In the genomic region with DNA sequence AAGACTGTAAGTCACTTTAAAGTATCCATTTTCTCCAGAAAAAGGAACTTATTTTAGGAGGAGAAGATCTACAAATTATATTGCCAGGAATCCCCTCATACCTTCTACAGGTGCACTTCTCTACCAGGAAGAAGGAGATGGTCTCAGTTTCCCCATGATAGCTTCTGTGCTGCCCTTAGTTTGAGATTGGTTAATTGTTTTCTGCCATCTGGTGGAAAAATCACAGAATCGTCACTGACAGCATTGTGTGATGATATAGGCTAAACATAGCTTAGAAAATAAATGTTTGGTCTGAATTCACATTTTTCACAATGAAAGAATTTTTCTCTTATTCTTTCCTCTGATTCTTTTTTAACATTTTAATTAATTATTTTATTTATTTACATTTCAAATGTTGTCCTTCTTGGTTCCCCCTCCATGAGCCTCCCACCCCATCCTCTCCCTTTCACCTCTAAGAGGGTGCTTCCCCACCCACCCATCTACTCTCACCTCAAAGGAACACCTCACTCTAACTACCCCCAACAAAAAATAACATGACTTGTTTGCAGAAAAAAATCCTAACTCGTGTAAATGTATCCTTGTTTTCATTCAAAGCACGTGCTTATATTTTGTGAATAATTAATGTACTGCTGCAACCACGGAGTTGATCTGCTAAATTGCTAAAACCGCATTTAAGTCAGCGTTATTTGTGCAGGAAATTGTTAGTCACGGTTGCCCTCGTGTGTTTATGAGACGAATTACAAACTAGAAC, we compare ENCODE assay signal across 9 mouse cellular contexts.
A peak's percentile ranks its signal among the peaks of the same experiment; 100 is the strongest.
DNase-seq lines count a peak whose midpoint lies in the region; ATAC-seq and TF ChIP-seq lines count a peak whose summit lies in the region.
"Had no signal": no experiment of that assay in that cellular context is flagged by ENCODE, and none has a peak within 500 bp of the region (broad histone marks: within the 10 kb centered on the region; RNA-seq: fewer than 3 reads in every experiment).

No protein-coding gene starts in this region.

- peak overlapping the region; percentile 49 for H3K4me2 ChIP-seq in heart, embryonic 14.5 days (ENCODE audit: low read length)
- H3K4me2 ChIP-seq in CH12.LX (ENCODE audit: insufficient read depth, low read depth, poor library complexity, severe bottlenecking): no peak overlapping the region
- H3K4me2 ChIP-seq in hindbrain, postnatal 0 days (ENCODE audit: low read depth, low read length): peak overlapping the region; percentile 35

- TF ChIP-seq RAD21 in CH12.LX (IDR thresholded peaks at IDR 0.05; ENCODE audit: low read depth, low read length): peak; percentile 36

- H3K4me1 ChIP-seq in heart, embryonic 14.5 days (ENCODE audit: control insufficient read depth in 2 of 2, insufficient read depth in 2 of 2, low read length in 2 of 2): no peaks in the 10 kb centered on the region
- no peaks in the 10 kb centered on the region for H3K4me1 ChIP-seq in CH12.LX (ENCODE audit: control insufficient read depth in 1 of 2, insufficient read depth in 2 of 2)
- H3K4me1 ChIP-seq in hindbrain, postnatal 0 days (ENCODE audit: insufficient read depth, low read length): no peaks in the 10 kb centered on the region

- intact Hi-C loops in heart, postnatal 14 days (cut with DNase I): loop anchor here (10.0 kb wide), 1 partner anchor 659 kb away; no protein-coding TSS in a partner anchor

- 0 out of 2 replicates have a peak, but pooled peaks cover 5% of the 10 kb centered on the region for H3K9me3 ChIP-seq in heart, embryonic 14.5 days (ENCODE audit: control insufficient read depth, low read length)
- peaks cover 6% of the 10 kb centered on the region for H3K9me3 ChIP-seq in CH12.LX (replicated peaks; ENCODE audit: low read length)
- peaks cover 3% of the 10 kb centered on the region; the same call in 1 of the 2 replicates for H3K9me3 ChIP-seq in hindbrain, postnatal 0 days (ENCODE audit: low read length)

- H3K9ac ChIP-seq in heart, embryonic 14.5 days (ENCODE audit: low read length): no peak overlapping the region
- no peak overlapping the region for H3K9ac ChIP-seq in CH12.LX (ENCODE audit: insufficient read depth, low read depth)
- no peak overlapping the region for H3K9ac ChIP-seq in hindbrain, postnatal 0 days (replicated peaks; ENCODE audit: low read length)

- H3K4me3 ChIP-seq in heart, embryonic 14.5 days (ENCODE audit: control insufficient read depth in 1 of 2, insufficient read depth in 1 of 2, low read depth in 1 of 2, low read length in 2 of 2): no peak overlapping the region
- no peak overlapping the region for H3K4me3 ChIP-seq in CH12.LX (replicated peaks in 1 of 3; ENCODE audit: low read depth in 2 of 3, low read length in 2 of 3, poor library complexity in 1 of 3)
- no peak overlapping the region for H3K4me3 ChIP-seq in hindbrain, postnatal 0 days (ENCODE audit: low read length)
- H3K4me3 ChIP-seq: erythroblast, embryonic 14.5 days had no signal

- TF ChIP-seq EP300 in CH12.LX (IDR thresholded peaks at IDR 0.05; ENCODE audit: low read length): no peak

- in situ Hi-C loops in CH12.LX (cut with MboI; ENCODE audit: low pct_ligation_motif_present, low pct_unique_long_range_greater_than_20kb, low sequenced_read_pairs): no loop called here

- TF ChIP-seq POLR2A in CH12.LX (IDR thresholded peaks at IDR 0.05; ENCODE audit: low read depth, low read length): no peak

- dilution Hi-C loops in CH12.LX (cut with MboI; ENCODE audit: extremely low pct_ligation_motif_present, extremely low pct_unique_long_range_greater_than_20kb, low sequenced_read_pairs): no loop called here

- no peaks in the 10 kb centered on the region for H3K27me3 ChIP-seq in heart, embryonic 14.5 days (ENCODE audit: control insufficient read depth, insufficient read depth, low read length)
- H3K27me3 ChIP-seq in CH12.LX (replicated peaks): no peaks in the 10 kb centered on the region
- H3K27me3 ChIP-seq in hindbrain, postnatal 0 days (ENCODE audit: insufficient read depth, low read length): no peaks in the 10 kb centered on the region

- H3K27ac ChIP-seq in heart, embryonic 14.5 days (replicated peaks in 1 of 2; ENCODE audit: control insufficient read depth in 1 of 2, insufficient read depth in 1 of 2, low read depth in 2 of 2, low read length in 2 of 2): no peak overlapping the region
- H3K27ac ChIP-seq in CH12.LX (ENCODE audit: insufficient read depth, low read depth): no peak overlapping the region
- H3K27ac ChIP-seq in hindbrain, postnatal 0 days: no peak overlapping the region

- no peak for DNase-seq in heart, postnatal 14 days
- DNase-seq in CH12.LX (ENCODE audit: extremely low read depth): peak; percentile 15
- peak; percentile 14 for DNase-seq in embryo, embryonic 9.5 days (ENCODE audit: extremely low spot score)
- peak; percentile 86 for DNase-seq in hindbrain, postnatal 0 days (ENCODE audit: low spot score)
- no peak for DNase-seq in urinary bladder, postnatal 14 days (ENCODE audit: low spot score)
- no peak for DNase-seq in ovary, adult 18-20 months (ENCODE audit: low spot score)
- no peak for DNase-seq in lung, postnatal 25 days (ENCODE audit: low spot score)

- no peaks in the 10 kb centered on the region for H3K36me3 ChIP-seq in heart, embryonic 14.5 days (ENCODE audit: control insufficient read depth, insufficient read depth, low read length)
- H3K36me3 ChIP-seq in CH12.LX (replicated peaks in 1 of 2; ENCODE audit: control insufficient read depth in 1 of 2, insufficient read depth in 1 of 2, low read length in 1 of 2): no peaks in the 10 kb centered on the region
- H3K36me3 ChIP-seq in hindbrain, postnatal 0 days (ENCODE audit: insufficient read depth, low read length): no peaks in the 10 kb centered on the region

- ATAC-seq in heart, embryonic 14.5 days (ENCODE audit: insufficient number of reproducible peaks, insufficient read depth, low FRiP score, low read depth): no peak
- ATAC-seq in hindbrain, postnatal 0 days: peak; percentile 77

- H3K79me2 ChIP-seq in CH12.LX (replicated peaks; ENCODE audit: control insufficient read depth, extremely low read depth, insufficient read depth, poor library complexity, severe bottlenecking): no peaks in the 10 kb centered on the region

- WGBS in heart, embryonic 14.5 days: 11% methylated on average over 9 of the region's 9 CpGs
- 4% methylated on average over 9 of the region's 9 CpGs for WGBS in hindbrain, postnatal 0 days

- TF ChIP-seq CTCF in CH12.LX (conservative IDR thresholded peaks at IDR 0.05 in 1 of 2, IDR thresholded peaks at IDR 0.05 in 1 of 2; ENCODE audit: low read depth in 2 of 2, low read length in 2 of 2): peak in 1 of 2 experiments; percentile 35; a peak in 2 of 4 replicates
- peak; percentile 65 for TF ChIP-seq CTCF in hindbrain, postnatal 0 days (IDR thresholded peaks at IDR 0.05; ENCODE audit: low read depth)

TF ChIP-seq in CH12.LX, 34 proteins besides CTCF, POLR2A, EP300 and RAD21:
- no peak for TF ChIP-seq E2F4 (IDR thresholded peaks at IDR 0.05; ENCODE audit: insufficient replicate concordance, low read depth, low read length)
- TF ChIP-seq HCFC1 (IDR thresholded peaks at IDR 0.05; ENCODE audit: low read depth, low read length): no peak
- no peak for TF ChIP-seq TCF12 (IDR thresholded peaks at IDR 0.05; ENCODE audit: low read depth, low read length)
- no peak for TF ChIP-seq MXI1 (IDR thresholded peaks at IDR 0.05; ENCODE audit: low read depth, low read length)
- 0 out of 2 replicates have a peak, but pooled peaks have one; percentile 9 for TF ChIP-seq SMC3 (IDR thresholded peaks at IDR 0.05; ENCODE audit: low read depth, low read length)
- TF ChIP-seq MAFK (IDR thresholded peaks at IDR 0.05; ENCODE audit: insufficient replicate concordance, low read length): no peak
- TF ChIP-seq MYC (IDR thresholded peaks at IDR 0.05; ENCODE audit: low read depth, low read length): no peak
- no peak for TF ChIP-seq USF2 (conservative IDR thresholded peaks at IDR 0.05; ENCODE audit: low read depth, low read length)
- no peak for TF ChIP-seq ZC3H11A (IDR thresholded peaks at IDR 0.05; ENCODE audit: low read depth, low read length)
- no peak for TF ChIP-seq ETS1 (conservative IDR thresholded peaks at IDR 0.05; ENCODE audit: low read depth, low read length)
- no peak for TF ChIP-seq KAT2A (IDR thresholded peaks at IDR 0.05; ENCODE audit: insufficient replicate concordance, low read length)
- 0 out of 2 replicates have a peak, but pooled peaks have one; percentile 10 for TF ChIP-seq ZNF384 (IDR thresholded peaks at IDR 0.05; ENCODE audit: low read depth, low read length)
- TF ChIP-seq CHD1 (IDR thresholded peaks at IDR 0.05; ENCODE audit: low read depth, low read length): no peak
- TF ChIP-seq IRF4 (IDR thresholded peaks at IDR 0.05; ENCODE audit: low read depth, low read length): no peak

Comparison
In these comparisons a context has a peak if more than half of its experiments do, and no peak if none do; other contexts are left out.
1. DNase-seq: peak in CH12.LX (single experiment), embryo, embryonic 9.5 days (single experiment) and hindbrain, postnatal 0 days (single experiment); none in heart, postnatal 14 days (0 of 2), urinary bladder, postnatal 14 days (single experiment), ovary, adult 18-20 months (single experiment) and lung, postnatal 25 days (single experiment).